Mouse (Mus musculus) stomach, postnatal 0 days (tissue): ENCODE data around the gene Dtx4.

Experiments used
- CTCF ChIP-seq: IDR thresholded peaks from 2 replicates; pipeline ENCODE4 v1.5.1; 2016; ENCODE audit warnings: antibody characterized with exemption, low read depth, mild to moderate bottlenecking, moderate library complexity
- EP300 ChIP-seq: optimal IDR thresholded peaks from 2 replicates; pipeline ENCODE3; 2016; ENCODE audit warnings: antibody characterized with exemption

GRCm38 (mm10) chr19:12488969-12489674, 12.1 kb downstream of the Dtx4 start:
- TF ChIP-seq CTCF, result no peak
- peak; percentile 1 for TF ChIP-seq EP300
